Mouse (Mus musculus): ENCODE measurements around the gene Dtymk. TPM values are rescaled to one million over a fixed set of nuclear protein-coding genes. Genes with fewer than 3 reads are reported as not detected.

Dtymk gene
- total and polyA plus RNA-seq, 2 experiments from 2014 or later = 76.0 to 129 TPM

DNA sequence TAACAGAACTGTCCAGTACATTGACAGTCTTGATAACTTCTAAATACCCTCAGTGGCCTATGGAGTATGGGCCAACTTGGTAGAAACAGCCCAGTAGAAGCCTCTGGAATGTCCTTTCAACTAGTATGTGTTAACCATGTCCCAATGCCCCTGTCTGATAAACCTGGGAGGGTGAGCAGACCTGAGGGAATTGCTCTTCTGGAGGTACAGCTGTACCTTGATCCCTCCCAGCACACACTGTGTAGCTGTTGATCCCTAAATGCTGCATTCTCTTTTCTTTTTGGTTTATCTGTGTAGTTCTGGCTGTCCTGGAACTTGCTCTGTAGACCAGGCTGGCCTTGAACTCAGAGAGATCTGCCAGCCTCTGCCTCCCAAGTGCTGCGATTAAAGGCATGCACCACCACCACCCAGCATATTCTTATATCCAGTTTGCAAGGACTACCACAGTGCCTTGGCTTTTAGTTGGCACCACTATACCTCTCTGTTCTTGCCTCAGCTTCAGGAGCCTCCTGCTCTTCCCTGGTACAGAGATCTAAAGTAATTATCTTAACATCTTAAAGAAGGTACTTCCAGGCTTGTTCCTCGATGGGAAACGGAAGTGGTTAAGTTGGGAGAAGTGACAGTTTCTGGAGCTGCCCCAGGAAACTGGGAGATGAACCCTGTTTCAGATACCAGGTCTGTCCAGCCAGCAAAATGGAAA is 22.2 kb upstream of the Dtymk start:
- H3K9me3 ChIP-seq (ENCODE audit: low read length) = no peaks in the 10 kb centered on the region
- H3K4me1 ChIP-seq (ENCODE audit: insufficient read depth, low read length) = peaks cover 11% of the 10 kb centered on the region; the same call in 1 of the 2 replicates
- H3K27ac ChIP-seq = peak overlapping the region; percentile 95
- no peak overlapping the region; the same call in 1 of the 2 replicates for H3K9ac ChIP-seq (replicated peaks; ENCODE audit: low read length)
- no peak for TF ChIP-seq CTCF (IDR thresholded peaks at IDR 0.05; ENCODE audit: low read depth)
- H3K4me2 ChIP-seq (ENCODE audit: low read depth, low read length) = no peak overlapping the region
- DNase-seq (ENCODE audit: low spot score) = no peak
- H3K36me3 ChIP-seq (ENCODE audit: insufficient read depth, low read length) = peaks cover 8% of the 10 kb centered on the region
- no peak overlapping the region for H3K4me3 ChIP-seq (ENCODE audit: low read length)
- no peak for ATAC-seq
- H3K27me3 ChIP-seq (ENCODE audit: insufficient read depth, low read length) = no peaks in the 10 kb centered on the region
- 77% methylated on average over 3 of the region's 3 CpGs for WGBS

GRCm38 (mm10) chr1:93818722-93819121 is 17.0 kb upstream of the Dtymk start:
- no peak for TF ChIP-seq CTCF (IDR thresholded peaks at IDR 0.05; ENCODE audit: low read depth)
- H3K4me2 ChIP-seq (ENCODE audit: low read depth, low read length) = no peak overlapping the region
- ATAC-seq (no peak), DNase-seq (ENCODE audit: low spot score) (no peak)
- no peaks in the 10 kb centered on the region for H3K9me3 ChIP-seq (ENCODE audit: low read length)
- H3K9ac ChIP-seq (replicated peaks; ENCODE audit: low read length) = no peak overlapping the region
- H3K36me3 ChIP-seq (ENCODE audit: insufficient read depth, low read length) = peaks cover 48% of the 10 kb centered on the region
- H3K27me3 ChIP-seq (ENCODE audit: insufficient read depth, low read length) = no peaks in the 10 kb centered on the region
- no peak overlapping the region for H3K27ac ChIP-seq
- 71% methylated on average over 7 of the region's 7 CpGs for WGBS
- H3K4me1 ChIP-seq (ENCODE audit: insufficient read depth, low read length) = no peaks in the 10 kb centered on the region
- no peak overlapping the region for H3K4me3 ChIP-seq (ENCODE audit: low read length)

- no peaks in the 10 kb centered on the region for H3K9me3 ChIP-seq (ENCODE audit: low read length)
- no peak overlapping the region for H3K27ac ChIP-seq
- TF ChIP-seq CTCF (IDR thresholded peaks at IDR 0.05; ENCODE audit: low read depth) = no peak
- no peaks in the 10 kb centered on the region for H3K27me3 ChIP-seq (ENCODE audit: insufficient read depth, low read length)
- no peak for ATAC-seq
- WGBS = 93% methylated on average over 8 of the region's 8 CpGs
- H3K9ac ChIP-seq (replicated peaks; ENCODE audit: low read length) = no peak overlapping the region
- H3K36me3 ChIP-seq (ENCODE audit: insufficient read depth, low read length) = peaks cover 56% of the 10 kb centered on the region
- no peak overlapping the region for H3K4me2 ChIP-seq (ENCODE audit: low read depth, low read length)
- no peak for DNase-seq (ENCODE audit: low spot score)
- H3K4me1 ChIP-seq (ENCODE audit: insufficient read depth, low read length) = no peaks in the 10 kb centered on the region
- H3K4me3 ChIP-seq (ENCODE audit: low read length) = no peak overlapping the region
Measured at GRCm38 (mm10) chr1:93817823-93818532, 16.2 kb upstream of the Dtymk start.

GRCm38 (mm10) chr1:93811495-93812039 is 9.8 kb upstream of the Dtymk start:
- Histone ChIP-seq H3K27ac (no peak overlapping the region), H3K4me2 (ENCODE audit: low read depth, low read length) (no peak overlapping the region), H3K9ac (replicated peaks; ENCODE audit: low read length) (no peak overlapping the region), H3K4me1 (ENCODE audit: insufficient read depth, low read length) (no peaks in the 10 kb centered on the region), H3K36me3 (ENCODE audit: insufficient read depth, low read length) (peaks cover 63% of the 10 kb centered on the region), H3K9me3 (ENCODE audit: low read length) (no peaks in the 10 kb centered on the region), H3K27me3 (ENCODE audit: insufficient read depth, low read length) (no peaks in the 10 kb centered on the region), H3K4me3 (ENCODE audit: low read length) (no peak overlapping the region)
- ATAC-seq = no peak
- WGBS = 96% methylated on average over 8 of the region's 8 CpGs
- TF ChIP-seq CTCF (IDR thresholded peaks at IDR 0.05; ENCODE audit: low read depth) = no peak
- DNase-seq (ENCODE audit: low spot score) = no peak

DNA sequence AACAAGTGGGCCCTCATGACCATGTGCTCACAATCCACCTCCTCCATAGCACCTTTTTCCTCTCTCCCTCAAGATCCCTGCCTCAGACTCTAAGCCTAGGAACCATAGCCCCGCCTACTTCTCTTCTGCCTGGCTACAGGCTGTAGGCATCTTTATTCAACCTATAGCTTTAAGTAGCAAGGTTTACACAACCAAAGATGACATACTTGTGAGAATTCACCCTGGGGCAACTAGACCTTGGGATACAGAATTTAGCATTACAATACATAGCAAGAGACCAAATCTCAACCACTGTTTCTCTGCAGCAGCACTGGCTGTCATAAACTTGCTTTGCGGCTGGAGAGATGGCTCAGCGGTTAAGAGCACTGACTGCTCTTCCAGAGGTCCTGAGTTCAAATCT is 8.3 kb upstream of the Dtymk start:
- 0 out of 2 replicates have a peak, but pooled peaks cover 1% of the 10 kb centered on the region for H3K4me1 ChIP-seq (ENCODE audit: insufficient read depth, low read length)
- peaks cover 51% of the 10 kb centered on the region for H3K36me3 ChIP-seq (ENCODE audit: insufficient read depth, low read length)
- no peak overlapping the region for H3K27ac ChIP-seq
- no peak for DNase-seq (ENCODE audit: low spot score)
- 94% methylated on average over 3 of the region's 3 CpGs for WGBS
- no peak for ATAC-seq
- no peak overlapping the region for H3K4me2 ChIP-seq (ENCODE audit: low read depth, low read length)
- H3K27me3 ChIP-seq (ENCODE audit: insufficient read depth, low read length) = no peaks in the 10 kb centered on the region
- no peak for TF ChIP-seq CTCF (IDR thresholded peaks at IDR 0.05; ENCODE audit: low read depth)
- no peak overlapping the region for H3K4me3 ChIP-seq (ENCODE audit: low read length)
- H3K9me3 ChIP-seq (ENCODE audit: low read length) = no peaks in the 10 kb centered on the region
- no peak overlapping the region for H3K9ac ChIP-seq (replicated peaks; ENCODE audit: low read length)

GRCm38 (mm10) chr1:93808871-93809270 is 7.1 kb upstream of the Dtymk start:
- Histone ChIP-seq H3K9ac (replicated peaks; ENCODE audit: low read length) (no peak overlapping the region), H3K4me1 (ENCODE audit: insufficient read depth, low read length) (peaks cover 8% of the 10 kb centered on the region; the same call in 1 of the 2 replicates), H3K4me2 (ENCODE audit: low read depth, low read length) (no peak overlapping the region), H3K4me3 (ENCODE audit: low read length) (no peak overlapping the region), H3K9me3 (ENCODE audit: low read length) (no peaks in the 10 kb centered on the region), H3K27ac (no peak overlapping the region), H3K36me3 (ENCODE audit: insufficient read depth, low read length) (peaks cover 47% of the 10 kb centered on the region), H3K27me3 (ENCODE audit: insufficient read depth, low read length) (no peaks in the 10 kb centered on the region)
- no peak for ATAC-seq
- TF ChIP-seq CTCF (IDR thresholded peaks at IDR 0.05; ENCODE audit: low read depth) = no peak
- DNase-seq (ENCODE audit: low spot score) = no peak
- WGBS = 93% methylated on average over 4 of the region's 4 CpGs
